Mouse (Mus musculus) v-Abl transformed pro-B cells (cell line): ENCODE data around the gene Ebf4.

Source experiments
- in situ Hi-C, 2 experiments: fragments of 400-800 bp; cut with MboI; formaldehyde crosslinking; loops; one replicate each; pipeline ENCODE4 v1.15.1; 2025; ENCODE audit not compliant: unreplicated experiment in 2 of 2

Ebf4 gene

DNA sequence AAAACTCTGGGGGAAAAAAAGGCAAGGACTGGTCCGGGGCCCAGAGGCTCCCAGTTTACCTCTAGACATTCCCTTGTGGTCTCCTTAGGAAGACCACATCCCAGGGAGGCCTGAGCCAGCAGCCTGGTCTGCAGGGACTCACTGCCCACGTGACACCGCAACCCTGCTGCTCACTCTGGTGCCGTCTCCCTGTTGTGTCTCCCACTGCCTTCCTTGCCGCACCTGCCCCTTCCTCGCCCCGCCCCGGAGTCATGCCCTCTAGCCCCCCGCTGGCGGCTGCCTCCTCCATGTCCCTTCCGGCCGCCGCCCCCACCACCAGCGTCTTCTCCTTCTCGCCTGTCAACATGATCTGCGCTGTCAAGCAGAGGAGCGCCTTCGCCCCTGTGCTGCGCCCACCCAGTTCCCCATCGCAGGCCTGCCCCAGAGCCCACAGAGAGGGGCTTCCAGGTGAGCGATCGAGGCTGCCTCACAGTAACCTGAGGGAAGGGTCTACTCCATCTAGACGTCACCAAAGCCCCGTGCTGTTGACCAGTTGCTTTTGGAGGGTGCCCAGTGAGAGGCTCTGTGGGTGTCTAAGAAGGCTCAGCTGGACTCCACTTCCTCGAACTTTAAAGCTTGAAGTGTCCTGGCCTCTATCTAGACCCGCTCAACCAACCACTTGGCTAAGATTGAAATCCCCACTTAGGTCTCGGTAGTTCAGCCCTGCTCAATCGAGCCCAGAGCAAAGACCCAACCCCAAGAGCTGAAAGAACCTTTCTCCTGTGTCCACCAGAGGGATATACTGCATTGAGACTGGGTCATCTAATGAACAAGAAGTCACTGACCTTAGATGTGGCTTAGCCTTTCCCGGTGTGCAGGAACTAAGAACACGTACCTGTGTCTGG, 70.5 kb downstream of the Ebf4 start:
- in situ Hi-C loops = loop anchor here in 1 of 2 experiments (25.0 kb wide), 2 partner anchors 478 to 703 kb away; no protein-coding TSS in a partner anchor

GRCm38 (mm10) chr2:130367386-130367785, 72.4 kb downstream of the Ebf4 start:
- in situ Hi-C loops = loop anchor here in 1 of 2 experiments (25.0 kb wide), 2 partner anchors 480 to 705 kb away; no protein-coding TSS in a partner anchor

DNA sequence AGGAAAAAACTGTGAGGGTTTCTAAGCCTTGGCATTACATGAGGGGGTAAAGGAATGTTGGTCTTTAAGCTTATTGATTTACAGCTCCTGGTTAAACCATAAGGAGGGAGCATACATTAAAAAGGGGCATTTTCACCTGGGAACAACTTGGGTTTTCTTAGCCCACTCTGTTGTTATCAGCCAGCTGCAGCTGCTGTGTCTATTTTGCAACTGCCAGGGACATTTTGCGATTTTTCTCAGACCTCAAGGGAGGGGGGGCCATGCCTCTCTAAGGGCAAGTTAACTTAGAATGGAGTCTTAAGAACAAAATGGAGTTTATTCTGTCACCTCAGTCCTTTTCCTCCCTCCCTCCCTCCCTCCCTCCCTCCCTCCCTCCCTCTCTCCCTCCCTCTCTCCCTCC, 78.1 kb downstream of the Ebf4 start:
- in situ Hi-C loops = loop anchor here in 1 of 2 experiments (25.0 kb wide), 2 partner anchors 486 to 711 kb away; no protein-coding TSS in a partner anchor

- in situ Hi-C loops = loop anchor here in 1 of 2 experiments (25.0 kb wide), 2 partner anchors 488 to 713 kb away; no protein-coding TSS in a partner anchor
Observed at GRCm38 (mm10) chr2:130374951-130375350, 80.0 kb downstream of the Ebf4 start.

DNA sequence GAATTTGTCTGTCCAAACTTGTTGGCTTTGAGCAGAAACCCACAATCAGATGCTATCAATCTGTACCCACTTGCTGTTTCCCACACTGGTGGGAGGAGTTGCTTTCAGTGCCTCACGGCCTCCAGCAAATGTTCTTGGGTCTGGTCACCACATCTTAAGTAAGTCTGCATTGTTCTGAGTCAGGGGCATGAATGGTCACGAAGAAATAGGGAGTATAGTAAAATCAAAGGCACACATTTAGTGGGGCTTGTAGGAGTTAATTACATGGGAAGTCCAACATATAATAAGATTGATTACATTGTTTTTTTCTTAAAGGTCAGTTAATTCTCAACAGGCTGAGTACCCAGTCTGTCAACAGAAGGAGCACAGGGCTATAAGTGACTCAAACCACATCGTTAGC, 88.2 kb downstream of the Ebf4 start:
- in situ Hi-C loops = loop anchor here in 1 of 2 experiments (10.0 kb wide), 1 partner anchor 572 kb away; no protein-coding TSS in a partner anchor

DNA sequence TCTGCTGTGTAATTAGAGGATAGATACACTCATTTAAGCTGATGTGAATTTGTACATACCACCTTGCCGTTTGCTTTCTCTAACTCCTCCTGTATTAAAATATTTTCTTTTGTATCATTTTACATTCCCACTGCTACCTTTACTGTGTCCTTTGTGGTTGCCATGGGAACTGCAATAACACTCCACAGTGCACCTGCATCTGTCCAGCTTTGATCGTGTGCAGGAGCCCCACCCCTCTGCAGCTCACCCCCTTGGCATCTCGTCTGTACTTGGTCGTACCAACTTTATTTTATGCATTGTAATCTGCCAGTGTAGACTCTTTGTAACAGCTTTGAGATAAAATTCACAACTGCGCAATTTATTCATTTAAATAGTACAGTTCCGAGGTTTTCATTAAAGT, 88.9 kb downstream of the Ebf4 start:
- in situ Hi-C loops = loop anchor here in 1 of 2 experiments (10.0 kb wide), 1 partner anchor 571 kb away; no protein-coding TSS in a partner anchor

DNA sequence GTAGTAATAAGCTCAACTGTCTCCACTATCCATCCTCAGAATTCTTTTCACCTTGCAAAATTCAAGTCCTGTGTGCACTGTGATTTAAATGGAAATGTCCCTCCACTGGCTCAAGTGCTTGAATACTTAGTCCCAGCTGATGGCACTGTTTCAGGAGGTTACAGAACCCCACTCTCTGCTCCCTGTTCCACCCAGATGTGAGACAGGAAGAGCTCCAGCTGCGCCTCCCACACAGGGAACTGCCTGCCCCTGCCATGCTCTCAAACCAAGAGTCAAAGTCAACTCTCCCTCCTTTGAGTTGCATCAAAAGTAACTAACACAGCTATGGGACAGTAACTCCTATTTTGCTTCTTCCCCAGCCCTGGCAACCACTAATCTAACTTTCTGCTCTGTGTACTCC, 91.2 kb downstream of the Ebf4 start:
- in situ Hi-C loops = loop anchor here in 1 of 2 experiments (10.0 kb wide), 1 partner anchor 569 kb away; no protein-coding TSS in a partner anchor

GRCm38 (mm10) chr2:130388796-130389195, 93.8 kb downstream of the Ebf4 start:
- in situ Hi-C loops = loop anchor here in 1 of 2 experiments (10.0 kb wide), 1 partner anchor 566 kb away; no protein-coding TSS in a partner anchor

- in situ Hi-C loops = no loop called here
Observed at GRCm38 (mm10) chr2:130390993-130391625, 96.1 kb downstream of the Ebf4 start.

GRCm38 (mm10) chr2:130392836-130393235, 97.9 kb downstream of the Ebf4 start:
- in situ Hi-C loops = no loop called here

DNA sequence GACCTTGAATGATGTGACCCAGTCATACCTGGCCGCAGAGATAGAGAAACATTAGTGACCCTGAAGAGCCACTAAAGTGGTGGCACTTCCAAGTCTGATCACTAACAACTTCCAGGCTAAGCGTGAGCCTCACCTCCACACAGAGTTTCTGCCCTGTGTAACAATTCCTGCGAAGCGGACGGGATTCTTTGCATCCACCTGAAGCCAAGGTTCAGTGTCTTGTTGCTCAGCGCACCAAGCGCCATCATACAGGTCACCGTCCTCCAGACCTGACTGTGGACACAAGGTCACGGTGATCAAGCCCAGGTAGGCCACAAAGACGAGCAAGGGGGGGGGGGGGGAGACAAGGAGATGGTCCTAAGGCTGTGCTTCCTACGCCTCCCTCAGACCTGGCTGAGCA, 100.7 kb downstream of the Ebf4 start:
- in situ Hi-C loops = no loop called here

DNA sequence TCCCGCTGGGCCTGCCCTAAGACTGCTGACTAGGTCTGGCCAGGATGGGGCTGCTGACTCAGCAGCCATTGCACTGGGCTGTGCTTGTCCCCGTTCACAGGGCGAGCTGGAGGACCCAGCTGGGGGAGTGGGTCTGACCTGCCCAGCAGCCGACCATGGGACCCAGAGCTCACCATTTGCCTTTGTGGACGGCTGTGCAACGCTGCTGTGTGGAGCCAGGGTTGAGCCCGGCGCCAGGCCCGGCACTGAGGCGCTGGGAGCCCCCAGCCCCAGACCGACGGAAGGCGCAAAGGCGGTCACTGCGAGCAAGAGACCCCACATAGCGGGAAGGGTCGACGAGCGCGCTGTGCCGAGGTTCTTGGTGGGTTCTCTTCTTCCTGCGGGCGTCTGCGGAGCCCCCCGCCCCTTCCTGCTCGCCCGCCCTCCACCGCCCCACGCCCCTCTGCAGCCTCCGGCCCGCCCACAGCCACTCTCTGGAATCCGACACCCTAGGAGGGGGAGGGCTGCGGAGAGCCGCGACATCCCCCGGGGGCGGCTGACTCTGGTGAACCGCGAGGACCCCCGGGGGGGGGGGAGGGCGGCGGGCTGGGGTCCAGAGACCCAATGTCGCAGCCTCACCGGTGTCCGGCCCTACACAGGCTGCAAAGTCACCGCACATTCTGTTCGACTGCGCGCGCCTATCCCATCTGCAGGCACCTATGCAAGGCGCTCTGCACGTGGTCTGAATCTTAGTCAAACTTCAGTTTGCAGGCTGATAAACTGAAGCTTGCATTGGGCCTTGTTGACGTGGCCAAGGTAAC, 102.4 kb downstream of the Ebf4 start, which contains the start of gene Cpxm1:
TSS of gene Cpxm1 (minus strand) at position 389 of the 800 bp plus-strand sequence.
- in situ Hi-C loops = no loop called here

- in situ Hi-C loops = no loop called here
Observed at GRCm38 (mm10) chr2:130398091-130398490, 103.1 kb downstream of the Ebf4 start.

GRCm38 (mm10) chr2:130400046-130400445, 105.1 kb downstream of the Ebf4 start:
- in situ Hi-C loops = no loop called here

DNA sequence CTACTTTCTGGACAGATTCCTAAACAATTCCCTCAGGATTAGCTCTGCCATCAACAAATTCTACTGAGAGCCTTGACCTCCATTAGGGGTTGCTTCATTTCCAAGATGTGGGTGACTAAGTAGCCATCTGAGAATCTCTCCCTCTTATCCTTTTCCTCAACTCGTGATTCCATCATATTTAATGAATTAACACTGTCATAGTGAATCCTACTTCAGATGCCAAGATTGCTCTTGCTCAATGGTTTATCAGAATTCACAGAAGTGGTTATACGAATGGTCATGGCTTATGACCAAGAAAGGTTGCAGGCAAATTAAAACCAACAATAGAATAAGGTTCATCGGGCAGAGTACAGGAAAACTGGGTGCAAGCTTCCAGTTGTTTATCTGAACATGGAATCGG, 106.9 kb downstream of the Ebf4 start:
- in situ Hi-C loops = no loop called here

DNA sequence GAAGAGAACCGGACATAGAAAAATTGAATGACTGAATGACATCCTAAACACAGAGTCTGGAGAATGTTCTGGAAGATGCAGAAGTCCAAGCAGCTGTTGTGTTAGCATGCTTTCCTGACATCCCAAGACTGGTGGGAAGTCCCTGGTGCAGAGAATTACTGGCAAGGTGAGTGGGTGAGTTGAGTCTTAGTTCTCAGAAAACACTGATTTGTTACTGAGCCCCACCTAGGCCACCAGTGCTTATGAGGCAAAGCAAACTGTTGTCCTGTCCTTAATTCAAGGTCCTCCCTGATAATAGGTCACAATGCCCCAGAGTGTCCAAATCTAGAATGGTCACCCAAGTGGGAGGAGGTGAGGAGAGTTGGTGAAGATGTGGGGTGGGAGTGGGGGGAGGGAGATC, 110.0 kb downstream of the Ebf4 start, which contains the start of the genes Gm28372 and 1700020A23Rik:
TSS of gene Gm28372 (plus strand) at position 301 of the 400 bp plus-strand sequence.
TSS of gene 1700020A23Rik (plus strand) at position 321 of the 400 bp plus-strand sequence.
- in situ Hi-C loops = loop anchor here in 1 of 2 experiments (5.0 kb wide), 1 partner anchor 118 kb away; no protein-coding TSS in a partner anchor

DNA sequence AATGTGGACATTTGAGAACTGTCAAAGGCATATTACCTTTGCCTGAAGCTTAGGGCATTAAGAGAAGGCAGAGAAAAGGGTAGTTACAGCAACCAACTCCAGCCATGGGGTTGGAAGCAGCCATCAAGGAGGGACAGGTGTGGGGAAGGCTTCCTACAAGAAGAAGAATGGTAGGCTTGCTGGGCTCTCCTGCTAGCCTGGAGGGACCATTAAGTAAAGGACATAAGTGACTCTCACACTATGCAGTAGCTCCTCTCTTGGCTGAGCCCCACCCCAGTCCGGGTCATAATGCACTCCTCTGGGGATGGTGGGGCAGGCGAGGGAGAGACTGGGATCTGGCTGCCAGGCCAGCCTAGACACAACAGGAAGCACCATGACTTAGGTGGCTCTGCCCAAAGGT, 111.2 kb downstream of the Ebf4 start, which contains the start of gene Tmem239:
TSS of gene Tmem239 (plus strand) at position 301 of the 400 bp plus-strand sequence.
- in situ Hi-C loops = loop anchor here in 1 of 2 experiments (5.0 kb wide), 1 partner anchor 119 kb away; no protein-coding TSS in a partner anchor

DNA sequence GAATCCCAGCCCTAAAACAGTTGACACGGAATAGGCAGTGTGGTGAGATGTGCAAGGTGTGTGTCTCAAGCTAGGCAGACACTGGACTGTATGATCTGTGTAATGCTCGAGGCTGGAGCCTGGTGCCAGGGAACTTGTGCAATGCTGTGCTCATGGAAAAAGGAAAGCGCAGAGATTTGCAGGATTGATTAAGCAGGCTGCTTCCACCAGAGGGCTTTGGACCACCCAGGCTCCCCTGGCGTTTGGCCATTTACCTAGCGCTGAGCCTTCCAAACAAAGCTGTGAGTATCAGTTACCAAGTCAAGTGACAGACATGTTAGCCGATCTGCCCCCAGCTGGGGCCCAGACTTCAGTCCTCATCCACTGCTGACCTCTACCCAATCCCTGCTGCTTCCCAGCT, 113.2 kb downstream of the Ebf4 start:
- in situ Hi-C loops = loop anchor here in 1 of 2 experiments (5.0 kb wide), 1 partner anchor 121 kb away; no protein-coding TSS in a partner anchor
